Mouse (Mus musculus): ENCODE data around the gene Vmn2r93.

Gene Vmn2r93

DNA sequence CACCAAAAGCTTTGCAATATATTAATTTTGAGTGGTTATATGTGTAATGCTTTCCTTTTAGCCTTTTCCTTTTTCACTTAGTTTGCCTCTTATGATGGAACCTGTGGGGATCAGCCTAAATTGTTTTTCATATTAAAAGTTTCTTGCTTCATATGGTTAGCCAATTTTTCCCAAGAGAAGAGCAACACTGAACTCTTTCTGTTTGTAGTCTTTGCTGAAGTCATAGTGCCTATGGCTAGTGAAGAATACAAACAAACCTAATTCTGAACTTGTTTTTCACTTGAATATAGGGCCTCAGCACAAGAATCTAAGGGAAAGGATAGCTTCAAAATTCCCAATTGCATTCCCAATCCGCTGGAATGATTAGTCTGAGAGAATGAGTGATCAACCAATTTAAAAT is at the start of gene Vmn2r93:
TSS of gene Vmn2r93 (plus strand) at position 301 of the 400 bp plus-strand sequence.
- DNase-seq (ENCODE audit: low spot score) = no peak

DNA sequence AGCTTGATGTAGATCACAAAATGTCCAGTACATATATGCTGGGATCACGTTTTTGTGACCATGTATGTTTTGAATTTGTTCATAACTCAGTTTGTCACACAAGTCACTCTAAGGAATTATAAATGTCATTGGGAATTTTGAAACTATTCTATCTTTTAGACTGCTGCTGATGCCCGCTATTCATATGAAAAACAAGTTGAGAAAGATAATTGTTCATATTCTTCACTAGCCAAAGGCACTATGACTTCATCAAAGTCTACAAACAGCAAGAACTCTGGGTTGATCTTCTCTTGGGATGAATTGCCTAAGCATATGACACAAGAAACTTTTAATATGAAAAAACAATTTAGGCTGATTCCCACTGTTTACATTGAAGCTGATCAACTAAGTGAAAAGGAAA is 20.2 kb upstream of the Vmn2r93 start, which contains the start of gene Vmn2r94:
TSS of gene Vmn2r94 (minus strand) at position 101 of the 400 bp plus-strand sequence.
- no peak for DNase-seq (ENCODE audit: low spot score)

DNA sequence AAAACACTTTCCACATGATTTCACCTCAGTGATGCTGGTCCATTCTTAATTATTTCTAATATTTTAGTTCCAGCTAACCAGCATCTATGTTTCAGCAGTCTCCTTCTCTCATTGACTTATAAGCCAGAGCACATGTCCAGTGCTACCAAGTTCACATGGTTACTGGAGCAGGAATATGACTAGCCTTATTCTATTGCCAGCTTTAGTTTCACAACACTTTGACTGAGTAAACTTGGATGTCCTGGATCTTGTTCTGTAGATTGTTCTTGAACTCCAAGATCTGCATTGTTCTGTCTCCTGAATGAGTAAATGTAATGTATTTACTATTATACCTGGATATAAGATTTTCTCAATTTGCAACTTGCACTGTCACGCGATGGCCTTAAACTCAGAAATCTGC is 25.1 kb downstream of the Vmn2r93 start:
- no peak for DNase-seq (ENCODE audit: low spot score)

DNA sequence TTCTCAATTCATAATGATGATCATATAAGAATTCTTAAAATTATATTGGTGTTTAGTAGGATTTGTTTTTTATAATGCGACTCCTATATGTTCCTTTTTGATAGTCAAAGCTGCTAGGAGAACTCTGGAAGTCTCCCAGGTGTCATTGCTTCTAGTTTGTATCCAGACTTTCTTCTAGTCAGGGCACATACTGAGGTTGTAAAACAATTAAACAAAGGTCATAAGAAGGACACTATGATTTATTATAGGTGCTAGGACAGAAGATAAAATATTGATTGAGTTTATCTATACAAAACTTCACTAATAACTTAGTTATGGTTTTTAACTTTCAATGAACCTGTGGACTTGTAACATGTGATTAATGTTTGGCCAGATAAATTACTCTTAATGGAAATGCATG is 62.1 kb downstream of the Vmn2r93 start:
- no peak for DNase-seq (ENCODE audit: low spot score)

DNA sequence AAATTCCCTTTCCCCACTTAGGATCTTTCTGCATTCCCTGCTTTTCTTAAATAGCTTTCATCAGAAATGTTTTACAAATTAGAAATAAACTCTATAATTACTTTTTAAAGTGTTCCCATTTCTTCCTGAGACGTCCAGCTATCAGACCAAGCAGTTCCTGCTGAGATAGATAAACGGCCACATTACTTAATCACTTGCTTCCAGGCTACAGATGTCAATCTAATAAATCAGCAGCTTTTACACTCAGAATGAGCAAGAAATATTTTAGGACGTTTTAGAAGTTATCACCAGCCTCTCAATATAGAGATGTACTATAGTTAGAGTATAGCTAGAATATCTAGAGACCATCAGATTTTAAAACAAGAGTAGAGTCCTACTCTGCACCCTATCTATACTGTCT is 62.7 kb downstream of the Vmn2r93 start:
- DNase-seq (ENCODE audit: low spot score) = no peak

All from embryo, embryonic 10.5 days (tissue).